Mouse (Mus musculus): ENCODE results near the gene Pdik1l. TPM values are rescaled to one million over a fixed set of nuclear protein-coding genes. Genes with fewer than 3 reads are reported as not detected.
A peak's percentile ranks its signal among the peaks of the same experiment; 100 is the strongest.

Pdik1l gene
- 40.5 and 42.9 TPM in 2 replicates for total RNA-seq (2014; fragmentation: Nextera tagmentation)
- 43.3 and 53.2 TPM in 2 replicates for total RNA-seq (2017)
- 3.2 and 4.0 TPM in 2 replicates for polyA plus RNA-seq (2012)

DNA sequence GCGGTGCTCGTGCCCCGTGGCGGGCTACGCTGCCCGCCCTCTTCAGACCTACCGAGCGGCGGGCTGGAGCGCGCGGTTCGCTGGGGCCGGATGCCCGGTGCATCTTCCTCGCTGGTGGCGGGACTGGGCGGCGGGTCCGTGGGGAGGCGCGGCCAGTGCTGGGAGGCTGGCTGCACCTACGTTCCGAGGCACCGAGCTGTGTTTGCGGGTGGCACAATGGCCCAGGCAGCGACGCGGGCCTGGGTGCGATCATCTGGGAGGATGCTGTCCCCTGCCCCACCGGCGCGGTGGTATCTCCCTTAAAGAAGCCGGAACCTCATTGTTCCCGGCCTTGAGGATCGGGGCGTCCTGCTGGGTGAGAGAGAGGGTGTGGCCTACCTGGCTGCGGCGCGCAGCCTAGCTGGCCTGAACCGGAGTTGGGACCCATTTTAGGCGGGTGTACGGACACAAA is at the start of gene Pdik1l:
Gene Pdik1l (minus strand): TSS at position 321 of the 451 bp plus-strand sequence.
- Histone ChIP-seq H3K27me3 (ENCODE audit: insufficient read depth, low read length) (peaks cover under 1% of the 10 kb centered on the region; the same call in 1 of the 2 replicates), H3K36me3 (replicated peaks) (peaks cover 32% of the 10 kb centered on the region), H3K4me3 (ENCODE audit: low read depth, low read length) (peak within 1 kb of the TSS; percentile 98), H3K4me1 (ENCODE audit: insufficient read depth, low read depth, low read length) (peaks cover 43% of the 10 kb centered on the region), H3K9me3 (replicated peaks) (no peaks in the 10 kb centered on the region)
- ATAC-seq (ENCODE audit: extremely low read depth, insufficient number of reproducible peaks, low FRiP score, poor library complexity, severe bottlenecking) (peak; percentile 68), DNase-seq (ENCODE audit: low spot score) (peak; percentile 83)
- TF ChIP-seq TAL1 (conservative IDR thresholded peaks at IDR 0.05; ENCODE audit: low read depth, low read length) (no peak), POLR2AphosphoS5 (IDR thresholded peaks at IDR 0.05; ENCODE audit: insufficient replicate concordance, low read depth, low read length) (no peak; the same call in 1 of the 2 replicates), CTCF (IDR thresholded peaks at IDR 0.05; ENCODE audit: low read depth, low read length) (no peak), GATA2 (IDR thresholded peaks at IDR 0.05; ENCODE audit: borderline replicate concordance, low read depth, low read length) (no peak), GATA1 (IDR thresholded peaks at IDR 0.05; ENCODE audit: borderline replicate concordance, low read length) (no peak)

- no peak for TF ChIP-seq CTCF (IDR thresholded peaks at IDR 0.05; ENCODE audit: low read depth, low read length)
- TF ChIP-seq POLR2AphosphoS5 (IDR thresholded peaks at IDR 0.05; ENCODE audit: insufficient replicate concordance, low read depth, low read length): no peak
- TF ChIP-seq TAL1 (conservative IDR thresholded peaks at IDR 0.05; ENCODE audit: low read depth, low read length): no peak
- TF ChIP-seq GATA2 (IDR thresholded peaks at IDR 0.05; ENCODE audit: borderline replicate concordance, low read depth, low read length): no peak
- TF ChIP-seq GATA1 (IDR thresholded peaks at IDR 0.05; ENCODE audit: borderline replicate concordance, low read length): no peak
- Histone ChIP-seq H3K36me3 (replicated peaks) (no peaks in the 10 kb centered on the region), H3K27me3 (ENCODE audit: insufficient read depth, low read length) (0 out of 2 replicates have a peak, but pooled peaks cover 2% of the 10 kb centered on the region), H3K9me3 (replicated peaks) (no peaks in the 10 kb centered on the region), H3K4me3 (ENCODE audit: low read depth, low read length) (no peak overlapping the region), H3K4me1 (ENCODE audit: insufficient read depth, low read depth, low read length) (peaks cover 32% of the 10 kb centered on the region)
- no peak for ATAC-seq (ENCODE audit: extremely low read depth, insufficient number of reproducible peaks, low FRiP score, poor library complexity, severe bottlenecking)
- DNase-seq (ENCODE audit: low spot score): no peak
Observed at GRCm38 (mm10) chr4:134330281-134330680, 42.6 kb upstream of the Pdik1l start.

- no peak for TF ChIP-seq POLR2AphosphoS5 (IDR thresholded peaks at IDR 0.05; ENCODE audit: insufficient replicate concordance, low read depth, low read length)
- 0 out of 2 replicates have a peak, but pooled peaks have one; percentile 21 for TF ChIP-seq TAL1 (conservative IDR thresholded peaks at IDR 0.05; ENCODE audit: low read depth, low read length)
Observed at GRCm38 (mm10) chr4:134328832-134329231, 41.1 kb upstream of the Pdik1l start.

GRCm38 (mm10) chr4:134328151-134328550 is 40.5 kb upstream of the Pdik1l start:
- Histone ChIP-seq H3K9me3 (replicated peaks) (no peaks in the 10 kb centered on the region), H3K4me1 (ENCODE audit: insufficient read depth, low read depth, low read length) (peaks cover 32% of the 10 kb centered on the region), H3K4me3 (ENCODE audit: low read depth, low read length) (no peak overlapping the region), H3K27me3 (ENCODE audit: insufficient read depth, low read length) (0 out of 2 replicates have a peak, but pooled peaks cover 2% of the 10 kb centered on the region), H3K36me3 (replicated peaks) (no peaks in the 10 kb centered on the region)
- DNase-seq (ENCODE audit: low spot score) (no peak), ATAC-seq (ENCODE audit: extremely low read depth, insufficient number of reproducible peaks, low FRiP score, poor library complexity, severe bottlenecking) (no peak)
- TF ChIP-seq POLR2AphosphoS5 (IDR thresholded peaks at IDR 0.05; ENCODE audit: insufficient replicate concordance, low read depth, low read length) (no peak), GATA1 (IDR thresholded peaks at IDR 0.05; ENCODE audit: borderline replicate concordance, low read length) (no peak), CTCF (IDR thresholded peaks at IDR 0.05; ENCODE audit: low read depth, low read length) (no peak), GATA2 (IDR thresholded peaks at IDR 0.05; ENCODE audit: borderline replicate concordance, low read depth, low read length) (no peak), TAL1 (conservative IDR thresholded peaks at IDR 0.05; ENCODE audit: low read depth, low read length) (no peak)

More at GRCm38 (mm10) chr4:134328832-134329231, 41.1 kb upstream of the Pdik1l start:
- Histone ChIP-seq H3K36me3 (replicated peaks) (no peaks in the 10 kb centered on the region), H3K4me1 (ENCODE audit: insufficient read depth, low read depth, low read length) (peaks cover 32% of the 10 kb centered on the region), H3K4me3 (ENCODE audit: low read depth, low read length) (no peak overlapping the region), H3K27me3 (ENCODE audit: insufficient read depth, low read length) (0 out of 2 replicates have a peak, but pooled peaks cover 2% of the 10 kb centered on the region), H3K9me3 (replicated peaks) (no peaks in the 10 kb centered on the region)
- DNase-seq (ENCODE audit: low spot score): peak; percentile 17
- no peak for ATAC-seq (ENCODE audit: extremely low read depth, insufficient number of reproducible peaks, low FRiP score, poor library complexity, severe bottlenecking)

GRCm38 (mm10) chr4:134326859-134327530 is 39.3 kb upstream of the Pdik1l start:
- DNase-seq (ENCODE audit: low spot score) (no peak), ATAC-seq (ENCODE audit: extremely low read depth, insufficient number of reproducible peaks, low FRiP score, poor library complexity, severe bottlenecking) (no peak)
- TF ChIP-seq GATA2 (IDR thresholded peaks at IDR 0.05; ENCODE audit: borderline replicate concordance, low read depth, low read length) (no peak), TAL1 (conservative IDR thresholded peaks at IDR 0.05; ENCODE audit: low read depth, low read length) (no peak), GATA1 (IDR thresholded peaks at IDR 0.05; ENCODE audit: borderline replicate concordance, low read length) (no peak), POLR2AphosphoS5 (IDR thresholded peaks at IDR 0.05; ENCODE audit: insufficient replicate concordance, low read depth, low read length) (no peak), CTCF (IDR thresholded peaks at IDR 0.05; ENCODE audit: low read depth, low read length) (no peak)
- Histone ChIP-seq H3K9me3 (replicated peaks) (no peaks in the 10 kb centered on the region), H3K4me1 (ENCODE audit: insufficient read depth, low read depth, low read length) (peaks cover 32% of the 10 kb centered on the region), H3K4me3 (ENCODE audit: low read depth, low read length) (no peak overlapping the region), H3K36me3 (replicated peaks) (no peaks in the 10 kb centered on the region), H3K27me3 (ENCODE audit: insufficient read depth, low read length) (peaks cover 6% of the 10 kb centered on the region)

- Histone ChIP-seq H3K36me3 (replicated peaks) (no peaks in the 10 kb centered on the region), H3K4me3 (ENCODE audit: low read depth, low read length) (no peak overlapping the region), H3K27me3 (ENCODE audit: insufficient read depth, low read length) (peaks cover 14% of the 10 kb centered on the region), H3K9me3 (replicated peaks) (no peaks in the 10 kb centered on the region), H3K4me1 (ENCODE audit: insufficient read depth, low read depth, low read length) (peaks cover 23% of the 10 kb centered on the region)
- ATAC-seq (ENCODE audit: extremely low read depth, insufficient number of reproducible peaks, low FRiP score, poor library complexity, severe bottlenecking) (no peak), DNase-seq (ENCODE audit: low spot score) (no peak)
- TF ChIP-seq CTCF (IDR thresholded peaks at IDR 0.05; ENCODE audit: low read depth, low read length) (no peak), POLR2AphosphoS5 (IDR thresholded peaks at IDR 0.05; ENCODE audit: insufficient replicate concordance, low read depth, low read length) (no peak), GATA1 (IDR thresholded peaks at IDR 0.05; ENCODE audit: borderline replicate concordance, low read length) (no peak), GATA2 (IDR thresholded peaks at IDR 0.05; ENCODE audit: borderline replicate concordance, low read depth, low read length) (no peak), TAL1 (conservative IDR thresholded peaks at IDR 0.05; ENCODE audit: low read depth, low read length) (no peak)
Observed at GRCm38 (mm10) chr4:134324655-134325054, 37.0 kb upstream of the Pdik1l start.
